Mouse (Mus musculus) heart, postnatal 0 days (tissue): ENCODE measurements around the gene Usp21.

ENCODE experiments used
- CTCF ChIP-seq: IDR thresholded peaks from 2 replicates; pipeline ENCODE4 v1.5.1; 2016; ENCODE audit warnings: antibody characterized with exemption, control low read depth, low read depth
- EP300 ChIP-seq: IDR thresholded peaks from 2 replicates; pipeline ENCODE4 v1.6.1; 2016; ENCODE audit warnings: antibody characterized with exemption, low read depth

- TF ChIP-seq CTCF (no peak), EP300 (no peak)
Observed at GRCm38 (mm10) chr1:171271196-171271595, 16.6 kb downstream of the Usp21 start.
